Mouse (Mus musculus): ENCODE measurements around the gene Slit2.
A peak's percentile ranks its signal among the peaks of the same experiment; 100 is the strongest.

Gene Slit2

GRCm38 (mm10) chr5:48235270-48235669, 252.3 kb downstream of the Slit2 start:
- no peak for DNase-seq

GRCm38 (mm10) chr5:48240751-48241150, 257.8 kb downstream of the Slit2 start:
- peak; percentile 48 for DNase-seq

- no peak for DNase-seq
Measured at GRCm38 (mm10) chr5:48248327-48248726, 265.4 kb downstream of the Slit2 start.

- no peak for DNase-seq
Measured at GRCm38 (mm10) chr5:48277561-48277960, 294.6 kb downstream of the Slit2 start.

- peak; percentile 94 for DNase-seq
Measured at GRCm38 (mm10) chr5:48301186-48301585, 318.2 kb downstream of the Slit2 start.

GRCm38 (mm10) chr5:48315057-48315602, 332.2 kb downstream of the Slit2 start:
- DNase-seq, result no peak

- DNase-seq, result no peak
Measured at GRCm38 (mm10) chr5:48320597-48320996, 337.7 kb downstream of the Slit2 start.

GRCm38 (mm10) chr5:48326221-48326620, 343.3 kb downstream of the Slit2 start:
- no peak for DNase-seq

- DNase-seq, result no peak
Measured at GRCm38 (mm10) chr5:48327652-48328051, 344.7 kb downstream of the Slit2 start, which contains the start of gene 5730480H06Rik. Gene 5730480H06Rik, plus strand, starts transcription at chr5:48327952.

- DNase-seq, result no peak
Measured at GRCm38 (mm10) chr5:48329751-48330150, 346.8 kb downstream of the Slit2 start.

GRCm38 (mm10) chr5:48330817-48331216, 347.9 kb downstream of the Slit2 start:
- DNase-seq, result no peak

- no peak for DNase-seq
Measured at GRCm38 (mm10) chr5:48331441-48331840, 348.5 kb downstream of the Slit2 start.

- no peak for DNase-seq
Measured at GRCm38 (mm10) chr5:48333407-48333806, 350.5 kb downstream of the Slit2 start.

- DNase-seq, result no peak
Measured at GRCm38 (mm10) chr5:48333884-48334513, 351.1 kb downstream of the Slit2 start.

- DNase-seq, result peak; percentile 27
Measured at GRCm38 (mm10) chr5:48340808-48341433, 358.0 kb downstream of the Slit2 start.

- no peak for DNase-seq
Measured at GRCm38 (mm10) chr5:48345095-48345982, 362.4 kb downstream of the Slit2 start.

- no peak for DNase-seq
Measured at GRCm38 (mm10) chr5:48345983-48346648, 363.2 kb downstream of the Slit2 start.

GRCm38 (mm10) chr5:48349309-48349708, 366.4 kb downstream of the Slit2 start:
- DNase-seq, result no peak

Data from heart, adult 11 months (tissue).